Mouse (Mus musculus): ENCODE measurements around the gene 9930022D16Rik.

9930022D16Rik gene

DNA sequence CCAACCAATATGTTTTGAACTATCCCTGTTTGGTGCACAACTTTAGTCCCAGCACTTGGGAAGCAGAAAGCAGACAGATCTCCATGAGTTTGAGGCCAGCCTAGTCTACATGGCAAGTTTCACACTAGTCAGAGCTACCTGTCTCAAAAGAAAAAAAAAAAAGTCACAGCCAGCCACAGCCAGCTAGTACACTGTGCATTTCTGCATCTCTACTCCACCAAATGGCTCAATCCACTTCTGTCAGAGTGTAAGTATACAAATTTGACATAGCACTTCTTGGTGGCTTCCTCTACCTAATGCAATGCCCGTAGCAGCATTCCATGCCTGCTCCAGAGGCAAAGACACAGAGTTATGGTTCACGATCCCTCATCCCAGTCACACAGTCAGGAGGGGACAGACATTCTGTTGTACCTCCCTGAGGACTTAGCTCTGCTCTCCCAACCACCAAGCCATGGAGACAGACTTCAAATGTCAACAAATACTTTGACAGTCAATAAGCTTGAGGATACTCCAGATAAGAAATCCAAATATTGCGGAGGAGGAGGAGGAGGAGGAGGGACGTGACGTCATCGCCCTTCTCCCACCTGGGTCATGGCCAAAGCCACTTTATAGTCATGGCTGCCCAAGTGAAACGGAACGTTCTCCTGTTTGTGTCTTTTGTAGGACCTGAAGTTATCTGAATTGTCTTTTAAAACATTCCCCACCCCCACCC, 3.1 kb downstream of the 9930022D16Rik start:
- DNase-seq (ENCODE audit: low spot score in 2 of 2) = no peak

DNA sequence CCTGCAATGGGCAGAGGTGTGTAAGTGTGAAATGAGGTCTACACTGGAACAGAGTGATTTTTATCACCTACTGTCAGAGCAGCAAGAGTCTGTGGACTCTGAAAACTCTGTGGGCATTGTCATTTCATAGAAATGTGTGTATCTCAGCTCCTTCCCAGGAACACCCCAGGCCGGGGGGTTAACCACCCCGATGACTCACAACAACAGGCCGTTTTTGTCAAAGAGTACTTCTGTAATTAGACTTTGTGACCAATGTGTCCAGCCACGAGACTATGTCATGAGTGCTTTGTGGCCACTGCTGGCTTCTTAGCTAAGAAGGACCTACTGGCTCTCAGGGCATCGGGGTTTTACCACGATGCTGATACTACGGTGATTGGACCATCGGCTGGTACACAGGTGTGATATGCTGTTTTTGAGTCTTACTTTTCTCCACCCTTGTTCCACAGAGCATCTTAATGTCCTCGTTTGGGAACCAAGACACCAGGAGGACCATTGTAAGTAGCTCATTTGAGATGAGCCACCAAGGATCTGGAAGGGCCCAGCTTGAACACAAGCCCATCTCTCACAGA, 3.8 kb downstream of the 9930022D16Rik start:
- DNase-seq (ENCODE audit: low spot score in 2 of 2) = no peak

DNA sequence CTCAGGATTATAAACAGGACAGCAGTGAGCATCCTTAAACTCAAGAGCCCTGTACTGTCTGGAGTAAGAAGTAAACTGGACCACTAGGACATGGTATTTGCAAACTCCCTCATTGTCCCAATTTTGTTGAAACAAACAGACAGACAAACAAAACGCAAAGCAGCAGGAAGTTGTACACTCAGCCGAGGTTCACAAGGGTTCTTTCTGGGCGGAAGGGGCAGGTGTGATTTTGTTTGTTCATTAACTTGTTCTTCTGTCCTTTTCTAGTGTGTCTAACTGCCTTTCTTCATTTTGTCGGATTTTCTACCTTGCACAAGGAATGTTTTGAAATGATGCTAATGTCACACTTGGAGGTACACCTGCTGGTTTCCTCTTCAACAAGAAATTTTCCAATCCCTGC, 5.7 kb downstream of the 9930022D16Rik start:
- no peak for DNase-seq (ENCODE audit: low spot score in 2 of 2)

DNA sequence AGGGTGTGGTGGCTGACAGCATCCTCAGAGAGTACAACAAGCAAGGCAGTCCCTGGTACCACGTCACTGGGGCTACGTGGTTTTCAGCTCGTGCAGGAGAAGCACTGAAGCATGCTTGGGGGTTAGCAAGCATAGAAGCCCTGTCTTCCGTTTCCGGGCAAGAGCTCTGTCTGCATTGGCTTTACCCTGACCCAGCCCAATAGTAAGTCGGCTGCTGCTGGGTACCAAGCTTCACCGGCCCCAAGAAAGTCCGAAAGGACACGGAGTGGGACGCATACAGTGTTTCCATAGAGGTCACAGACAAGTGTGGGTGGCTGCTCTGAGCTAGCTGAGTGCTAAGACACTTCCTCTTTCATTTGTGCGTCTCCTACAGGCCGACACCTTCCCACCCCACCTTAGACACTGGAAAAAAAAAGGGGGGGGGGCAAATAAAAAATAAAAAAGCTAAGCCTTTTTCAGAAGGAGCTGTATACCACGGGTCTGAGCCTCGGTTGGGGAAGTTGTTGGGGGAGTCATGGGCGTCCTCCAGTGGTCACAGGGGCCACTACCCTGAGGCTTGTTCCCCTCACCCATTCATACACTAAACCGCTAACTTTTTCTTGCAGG, 6.3 kb downstream of the 9930022D16Rik start:
- no peak for DNase-seq (ENCODE audit: low spot score in 2 of 2)

DNA sequence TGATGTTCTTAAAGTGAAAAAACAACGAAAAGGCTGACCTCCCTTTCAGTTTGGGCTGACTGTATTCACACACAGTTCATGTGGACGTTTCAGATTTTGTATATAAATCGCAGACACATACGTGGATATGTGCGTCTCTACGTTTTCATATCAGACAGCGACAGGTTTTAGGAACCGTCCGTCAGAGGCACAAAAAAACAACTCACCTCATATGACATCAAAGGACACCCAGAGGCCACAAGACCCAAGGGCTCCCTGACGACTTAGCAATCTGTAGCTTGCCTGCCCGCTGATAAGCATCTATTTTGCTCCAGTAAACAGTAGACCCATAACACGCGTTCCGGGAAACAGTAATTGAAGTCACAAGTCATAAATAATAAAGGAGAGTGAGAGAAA, 6.8 kb downstream of the 9930022D16Rik start:
- DNase-seq (ENCODE audit: low spot score in 2 of 2) = no peak

DNA sequence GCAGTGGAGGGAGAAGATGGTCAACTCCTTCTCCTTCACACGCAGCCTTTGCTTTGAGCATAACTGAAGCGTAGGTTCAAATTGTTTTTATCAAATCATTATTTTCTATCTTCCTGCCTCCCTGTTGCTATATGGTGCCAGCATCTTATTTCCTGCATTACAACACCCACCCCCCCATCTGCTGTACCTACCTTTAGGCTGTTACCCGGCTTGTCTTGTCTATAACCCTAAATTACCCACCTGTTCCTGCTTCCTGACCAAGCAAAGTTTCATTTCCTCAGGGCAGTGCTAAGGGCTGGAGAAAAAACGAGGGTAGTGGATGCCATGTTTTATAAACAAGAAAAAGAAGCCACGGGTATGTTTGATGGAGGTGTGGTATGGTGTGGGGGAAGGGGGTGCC, 7.5 kb downstream of the 9930022D16Rik start:
- no peak for DNase-seq (ENCODE audit: low spot score in 2 of 2)

DNA sequence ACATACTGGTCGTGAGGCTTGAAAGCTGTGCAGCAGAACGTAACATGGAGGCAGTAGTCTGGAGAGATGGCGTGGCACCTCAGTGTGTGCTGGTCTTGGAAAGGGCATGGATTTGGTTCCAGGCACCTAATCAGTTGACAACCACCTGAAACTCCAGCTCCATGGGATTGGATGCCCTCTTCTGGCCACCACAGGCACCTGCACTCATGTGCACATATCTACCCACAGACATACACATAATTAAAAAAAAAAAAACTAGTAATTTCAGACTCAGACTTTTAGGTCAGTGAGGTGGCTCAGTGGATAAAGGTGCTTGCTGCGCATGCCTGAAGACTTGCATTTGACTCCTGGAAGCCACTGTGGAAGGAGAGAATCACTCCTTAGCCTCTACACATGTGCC, 8.5 kb downstream of the 9930022D16Rik start:
- no peak for DNase-seq (ENCODE audit: low spot score in 2 of 2)

DNA sequence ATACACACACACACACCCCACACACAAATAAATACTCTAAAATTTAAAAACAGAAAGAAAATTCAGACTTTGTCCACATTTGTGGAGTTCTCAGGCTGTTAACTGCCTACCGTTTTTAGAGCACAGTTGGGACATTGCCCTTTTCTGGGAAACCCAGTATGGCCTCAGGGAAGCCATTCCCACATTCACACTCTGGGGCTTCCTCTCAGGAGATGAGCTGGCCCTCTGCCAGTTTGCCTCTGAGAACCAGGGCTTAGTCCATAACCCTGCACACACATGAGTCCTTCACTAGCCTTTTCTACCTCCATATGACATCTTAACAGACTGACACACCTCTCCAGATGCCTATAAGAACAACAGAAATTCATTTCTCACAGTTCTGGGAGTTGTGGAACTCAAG, 9.6 kb downstream of the 9930022D16Rik start:
- no peak for DNase-seq (ENCODE audit: low spot score in 2 of 2)

DNA sequence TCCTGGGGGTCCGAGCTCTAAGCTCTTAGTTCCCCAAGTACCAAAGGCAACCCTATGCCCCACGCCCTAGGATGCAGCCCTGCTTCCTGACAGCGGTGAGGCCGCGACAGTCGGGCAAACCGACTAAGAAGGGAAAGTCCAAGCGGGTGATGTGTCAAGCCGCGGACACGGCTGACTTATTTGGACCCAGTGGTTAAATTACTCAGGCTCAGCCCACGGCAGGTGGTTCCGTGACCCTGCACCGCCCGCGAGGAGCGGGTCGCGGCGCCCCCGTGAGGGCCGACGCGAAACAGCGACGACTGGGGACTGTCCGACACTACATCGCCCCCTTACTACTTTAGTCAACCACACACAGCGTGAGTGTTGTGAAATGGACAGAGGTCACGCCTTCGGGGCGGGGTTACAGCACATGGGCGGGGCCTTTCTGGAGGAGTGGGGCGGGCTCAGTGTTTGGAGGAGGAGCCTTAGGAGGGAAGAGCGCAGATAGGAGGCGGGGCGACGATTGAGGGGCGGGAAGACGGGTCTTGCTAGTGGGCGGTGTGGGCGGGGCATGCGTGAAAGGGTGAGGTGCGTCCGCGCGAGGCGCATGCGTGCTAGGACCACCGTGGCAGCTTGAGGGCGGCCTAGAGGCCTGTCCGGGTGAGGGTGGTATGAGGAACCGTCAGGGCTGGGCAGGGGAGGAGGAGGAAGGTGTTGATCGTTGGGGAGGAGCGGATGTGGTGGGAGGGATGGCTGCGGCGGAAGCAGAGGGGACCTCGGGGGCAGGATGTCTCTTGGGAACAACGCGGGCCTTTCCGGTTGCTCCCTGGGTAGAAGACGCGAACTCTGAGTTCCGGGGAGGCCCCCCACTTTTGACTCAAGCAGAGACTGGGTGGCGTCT, 11.9 kb downstream of the 9930022D16Rik start, which contains the start of gene Amz2:
TSS of gene Amz2 (plus strand) at position 555 of the 880 bp plus-strand sequence.
- DNase-seq (ENCODE audit: low spot score in 2 of 2) = peak; percentile 91 to 95

DNA sequence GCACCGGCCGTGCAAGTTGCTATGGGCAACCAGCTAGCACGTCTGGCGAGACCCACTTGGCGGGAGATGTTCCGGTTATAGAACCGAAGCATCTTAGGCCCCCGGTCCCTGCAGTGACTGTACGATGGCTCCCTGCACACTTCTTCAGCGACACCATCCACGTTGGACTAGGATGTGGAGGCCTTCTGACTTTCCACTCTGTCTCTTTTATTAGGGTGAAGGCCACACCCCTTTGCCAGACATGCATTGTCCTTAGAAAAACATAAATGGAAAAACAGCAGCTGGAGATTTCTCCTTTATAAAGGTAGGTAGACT, 12.5 kb downstream of the 9930022D16Rik start:
- DNase-seq (ENCODE audit: low spot score in 2 of 2) = no peak

DNA sequence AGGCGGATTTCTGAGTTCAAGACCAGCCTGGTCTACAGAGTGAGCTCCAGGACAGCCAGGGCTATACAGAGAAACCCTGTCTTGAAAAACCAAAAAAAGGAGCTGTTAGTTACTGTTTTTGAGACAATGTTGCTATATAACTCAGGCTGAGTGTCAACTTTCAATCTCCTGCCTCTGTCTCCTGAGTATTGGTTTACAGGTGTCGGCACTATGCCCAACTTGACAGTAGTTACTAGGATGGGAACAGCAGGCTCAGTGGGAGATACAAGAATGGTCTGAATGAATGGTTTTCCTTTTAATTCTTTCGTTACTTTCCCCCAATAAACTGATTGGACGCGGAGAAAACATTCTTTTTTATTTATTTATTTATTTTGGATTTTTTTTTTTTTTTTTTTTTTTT, 13.6 kb downstream of the 9930022D16Rik start:
- no peak for DNase-seq (ENCODE audit: low spot score in 2 of 2)

DNA sequence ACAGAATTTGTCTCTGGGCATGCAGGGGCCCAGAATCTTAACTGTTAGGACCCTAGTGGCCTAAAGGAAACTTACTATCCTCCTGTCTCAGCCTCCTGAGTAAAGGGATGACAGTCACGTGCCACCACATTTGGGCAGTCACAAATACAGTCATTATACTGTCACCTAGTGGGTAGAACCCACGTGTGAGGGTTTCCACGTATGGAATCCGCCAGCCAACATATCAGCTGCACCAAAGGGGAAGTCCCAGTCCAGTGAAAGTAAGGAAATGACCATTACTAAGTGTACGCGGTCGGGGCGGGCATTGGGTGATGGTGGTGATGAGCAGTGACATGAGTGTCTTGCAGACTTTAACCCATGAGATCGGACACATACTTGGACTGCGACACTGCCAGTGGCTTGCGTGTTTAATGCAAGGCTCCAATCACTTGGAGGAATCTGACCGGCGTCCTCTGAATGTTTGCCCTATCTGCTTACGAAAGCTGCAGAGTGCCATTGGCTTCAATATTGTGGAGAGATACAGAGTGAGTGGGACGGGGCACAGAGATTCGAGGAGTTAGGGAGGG, 20.6 kb downstream of the 9930022D16Rik start:
- no peak for DNase-seq (ENCODE audit: low spot score in 2 of 2)

DNA sequence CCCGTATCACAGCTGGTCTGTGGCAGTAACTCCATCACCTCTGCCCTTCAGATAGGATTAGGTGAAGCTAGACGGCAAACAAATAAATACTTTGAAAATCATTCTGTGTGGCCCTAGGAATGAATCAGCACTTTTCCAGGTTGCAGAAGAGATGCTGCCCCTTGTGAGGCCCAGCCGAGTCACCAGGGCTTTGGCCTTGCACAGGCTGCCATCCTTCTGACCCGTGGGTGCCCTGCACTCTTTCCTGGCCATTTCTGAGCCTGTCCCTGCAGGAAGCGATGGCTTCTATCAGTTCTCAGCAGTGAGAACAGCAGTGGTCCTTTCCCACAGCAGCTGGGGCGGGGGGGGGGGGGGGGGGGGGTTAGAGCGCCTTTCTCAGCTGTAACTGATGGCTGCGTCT, 23.2 kb downstream of the 9930022D16Rik start:
- DNase-seq (ENCODE audit: low spot score in 2 of 2) = no peak

DNA sequence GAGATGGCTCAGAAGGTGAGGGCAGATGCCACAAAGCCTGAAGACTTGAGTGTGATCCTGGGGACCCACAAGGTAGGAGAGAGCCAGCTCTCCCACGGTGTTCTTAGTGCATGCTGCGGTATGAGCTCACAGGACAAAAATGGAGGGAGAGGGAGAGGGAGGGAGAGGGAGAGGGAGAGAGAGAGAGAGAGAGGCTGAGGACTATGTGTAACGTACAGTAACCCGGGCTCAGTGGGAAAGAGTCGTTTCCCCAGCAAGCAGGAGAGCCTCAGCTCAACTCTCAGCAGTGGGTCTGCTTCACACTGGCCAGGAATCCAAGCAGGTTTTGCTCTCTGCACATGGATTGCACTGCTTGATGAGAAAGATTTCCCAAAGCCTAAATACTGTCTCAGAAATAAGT, 25.5 kb downstream of the 9930022D16Rik start:
- no peak for DNase-seq (ENCODE audit: low spot score in 2 of 2)

DNA sequence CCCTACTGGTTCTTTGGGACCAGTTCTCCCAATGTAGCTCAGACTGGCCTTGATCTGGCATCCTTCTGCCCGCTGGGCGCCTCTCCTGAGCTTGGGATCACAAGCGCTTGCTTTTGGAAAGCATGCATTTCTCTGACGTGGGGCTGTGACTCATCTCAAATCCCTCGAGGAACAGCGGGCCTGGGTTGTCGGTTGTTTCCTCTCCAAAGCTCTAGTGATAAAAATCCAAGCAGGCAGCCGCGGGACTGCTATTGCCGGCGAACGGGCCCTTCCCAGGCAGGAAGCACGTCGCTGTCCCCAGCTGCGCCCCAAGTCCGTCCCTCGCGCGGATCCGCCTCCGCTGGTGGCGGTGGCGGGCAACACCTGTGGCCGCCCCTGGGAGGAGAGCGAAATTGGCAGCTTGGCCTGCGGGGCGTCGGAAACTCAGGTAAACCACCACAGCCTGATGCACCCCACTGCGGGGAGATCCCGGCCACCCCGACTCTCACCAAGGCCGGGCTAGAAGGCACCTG, 26.2 kb downstream of the 9930022D16Rik start:
- DNase-seq (ENCODE audit: low spot score in 2 of 2) = peak; percentile 14 to 33

DNA sequence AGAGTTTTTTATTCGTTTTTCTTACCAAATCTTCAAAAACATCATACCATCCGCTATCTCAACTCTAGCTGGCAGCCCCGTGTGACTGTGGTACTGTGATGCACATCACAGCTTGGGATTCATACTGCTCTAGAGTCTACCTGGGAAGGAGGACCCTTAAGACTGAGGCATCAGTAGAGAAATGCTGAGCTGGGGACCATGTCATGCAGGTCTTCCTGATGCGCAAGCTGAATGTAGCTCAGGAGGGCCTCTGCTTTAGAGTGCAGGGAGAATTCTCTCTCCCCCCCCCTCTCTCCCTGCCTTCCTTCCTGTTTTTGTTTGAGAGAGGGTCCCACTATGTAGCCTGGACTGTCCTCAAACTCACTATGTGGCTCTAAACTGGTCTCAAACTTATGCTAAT, 26.9 kb downstream of the 9930022D16Rik start:
- no peak for DNase-seq (ENCODE audit: low spot score in 2 of 2)

DNA sequence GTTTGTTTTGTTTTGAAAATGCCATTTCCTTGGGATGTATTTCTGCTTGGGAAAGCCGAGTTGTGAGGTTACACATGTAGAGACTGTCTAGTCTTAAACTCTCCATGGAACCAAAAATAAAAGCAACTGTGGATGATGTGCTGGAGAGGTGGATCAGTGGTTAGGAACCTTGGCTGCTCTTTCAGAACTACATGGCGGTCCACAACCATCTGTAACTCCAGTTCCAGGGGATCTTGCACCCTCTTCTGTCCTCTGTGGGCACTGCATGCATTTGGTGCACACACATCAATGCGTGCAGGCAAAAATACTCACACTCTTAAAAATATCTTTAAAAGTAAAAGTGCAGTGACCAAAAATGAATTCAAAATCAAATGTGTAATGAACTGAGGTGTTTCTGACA, 27.4 kb downstream of the 9930022D16Rik start:
- no peak for DNase-seq (ENCODE audit: low spot score in 2 of 2)

DNA sequence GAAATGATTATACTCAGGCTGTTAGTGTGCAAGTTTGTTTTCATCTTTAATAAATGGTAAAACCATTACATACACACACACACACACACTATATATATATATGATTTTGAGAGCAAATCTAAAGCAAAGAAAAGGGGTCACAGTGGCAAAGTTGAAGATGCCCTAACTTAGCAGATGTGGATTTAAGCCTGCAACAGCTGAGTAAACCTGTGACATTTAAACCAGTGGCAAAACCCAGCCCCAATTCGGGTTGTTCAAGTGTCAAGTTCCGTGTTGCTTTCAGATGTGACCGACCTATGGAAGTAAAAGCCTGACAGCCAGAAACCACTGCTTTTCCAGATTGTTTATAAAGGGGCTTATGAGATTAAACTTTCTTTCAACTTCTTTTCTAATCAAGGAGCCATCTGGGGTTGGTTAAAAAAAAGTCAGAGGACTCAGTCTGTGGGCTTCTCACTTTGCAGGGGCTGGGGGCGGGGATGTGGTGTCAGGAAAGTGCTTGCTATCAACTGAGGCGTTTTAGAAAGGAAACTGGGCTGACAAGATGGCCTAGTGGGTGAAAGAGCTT, 28.5 kb downstream of the 9930022D16Rik start:
- DNase-seq (ENCODE audit: low spot score in 2 of 2) = no peak

DNA sequence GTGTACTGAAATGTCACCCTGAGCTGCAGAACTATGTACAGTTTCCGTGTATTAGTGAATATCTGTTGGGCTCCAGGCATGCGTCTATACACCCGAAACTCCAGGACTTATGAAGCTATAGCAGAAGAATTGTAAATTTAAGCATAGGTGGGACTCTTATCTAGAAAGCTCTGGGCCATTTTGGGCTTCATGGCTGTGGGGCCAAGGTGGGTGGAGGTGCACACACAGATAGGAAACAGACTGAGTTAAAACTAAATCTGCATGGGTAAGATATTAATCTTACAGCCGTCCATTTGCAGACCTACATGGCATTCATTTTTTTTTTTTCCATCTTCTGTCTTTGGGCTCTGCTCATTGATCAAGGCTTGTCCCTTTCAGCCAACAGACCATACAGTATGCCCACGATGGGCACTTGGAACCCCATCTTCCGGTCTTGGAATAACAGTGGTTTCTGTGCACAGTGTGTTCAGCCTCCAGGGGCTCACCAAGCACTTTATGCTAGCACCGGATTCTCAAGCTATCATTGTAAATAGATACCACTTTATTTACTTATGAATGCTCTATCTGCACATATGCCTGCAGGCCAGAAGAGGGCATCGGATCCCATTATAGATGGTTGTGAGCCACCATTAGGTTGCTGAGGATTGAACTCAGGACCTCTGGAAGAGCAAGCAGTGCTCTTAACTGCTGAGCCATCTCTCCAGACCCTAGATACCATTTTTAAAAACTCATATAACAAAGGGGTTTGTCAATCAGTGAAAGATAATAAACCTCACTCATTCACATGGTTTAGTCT, 29.9 kb downstream of the 9930022D16Rik start:
- no peak for DNase-seq (ENCODE audit: low spot score in 2 of 2)

DNA sequence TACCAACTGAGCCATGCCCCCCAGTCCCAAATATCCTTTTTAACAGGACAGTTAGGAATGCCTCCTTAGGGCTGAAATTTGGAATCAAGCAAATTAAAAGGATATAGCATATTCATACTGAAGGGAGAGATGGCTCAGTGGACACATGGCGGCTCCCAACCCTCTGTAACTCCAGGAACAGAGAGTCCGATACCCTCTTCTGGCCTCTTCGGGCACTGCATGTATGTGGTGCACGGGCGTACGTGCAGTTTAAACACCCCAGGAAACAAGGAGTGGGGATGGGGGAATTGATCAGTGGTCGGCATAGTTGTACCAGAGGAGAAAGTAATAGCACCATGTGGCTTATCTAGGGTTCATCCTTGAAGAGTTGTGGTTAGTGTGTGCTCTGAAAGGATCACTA, 30.9 kb downstream of the 9930022D16Rik start:
- DNase-seq (ENCODE audit: low spot score in 2 of 2) = no peak

Measured in frontal cortex, postnatal 25 days (tissue).